Mouse (Mus musculus): Measurements from ENCODE around the gene Cacng5. TPM values are rescaled to one million over a fixed set of nuclear protein-coding genes. Genes with fewer than 3 reads are reported as not detected.

The Cacng5 gene
- polyA plus RNA-seq, 1 experiment from 2014 or later: 7.6 TPM

DNA sequence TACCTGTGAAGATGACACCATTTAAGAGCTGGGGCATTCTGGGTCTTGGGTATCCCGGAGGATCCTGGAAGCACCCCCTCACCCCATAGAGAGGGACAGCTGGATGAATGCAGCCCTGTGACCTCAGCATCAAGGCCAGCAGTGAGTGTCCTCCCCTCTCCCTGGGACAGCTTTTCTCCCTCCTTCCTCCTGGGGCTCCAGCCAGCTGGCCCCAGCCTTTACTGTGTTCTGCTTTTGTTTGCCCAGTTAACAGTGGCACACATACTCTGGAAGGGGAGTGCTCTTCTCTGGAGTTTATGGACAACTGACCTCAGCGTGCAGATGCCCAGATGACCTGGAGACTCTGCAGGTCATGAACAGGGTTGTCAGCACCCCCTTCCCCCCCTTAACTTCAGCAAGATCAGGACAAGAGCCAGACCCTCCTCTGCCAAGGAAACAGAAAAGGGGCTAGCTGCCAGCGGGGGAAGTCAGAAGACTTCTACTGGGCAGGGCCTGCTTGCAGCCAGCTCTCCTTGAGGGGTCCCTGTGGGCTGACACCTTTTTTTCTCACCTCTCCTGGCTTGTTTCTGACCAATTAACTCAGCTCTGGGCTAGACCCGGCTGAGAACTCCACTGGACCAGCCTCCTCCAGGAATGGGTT lies 10.8 kb downstream of the Cacng5 start:
- H3K36me3 ChIP-seq (ENCODE audit: control insufficient read depth, insufficient read depth, low read length): no peaks in the 10 kb centered on the region
- no peaks in the 10 kb centered on the region for H3K27me3 ChIP-seq (ENCODE audit: control insufficient read depth, insufficient read depth, low read length)
- no peak for DNase-seq
- 0 out of 2 replicates have a peak, but pooled peaks cover under 1% of the 10 kb centered on the region for H3K9me3 ChIP-seq (ENCODE audit: control insufficient read depth, low read length)
- 58% methylated on average over 4 of the region's 4 CpGs for WGBS
- no peak for ATAC-seq (ENCODE audit: low FRiP score, low TSS enrichment)
- no peak overlapping the region for H3K4me2 ChIP-seq (ENCODE audit: low read length)
- H3K4me1 ChIP-seq (ENCODE audit: control insufficient read depth, insufficient read depth, low read length): peaks cover 8% of the 10 kb centered on the region; the same call in 1 of the 2 replicates
- H3K27ac ChIP-seq (replicated peaks; ENCODE audit: low read depth, low read length): no peak overlapping the region
- no peak overlapping the region for H3K4me3 ChIP-seq (replicated peaks; ENCODE audit: low read depth, low read length)
- no peak overlapping the region for H3K9ac ChIP-seq (replicated peaks; ENCODE audit: low read length)

DNA sequence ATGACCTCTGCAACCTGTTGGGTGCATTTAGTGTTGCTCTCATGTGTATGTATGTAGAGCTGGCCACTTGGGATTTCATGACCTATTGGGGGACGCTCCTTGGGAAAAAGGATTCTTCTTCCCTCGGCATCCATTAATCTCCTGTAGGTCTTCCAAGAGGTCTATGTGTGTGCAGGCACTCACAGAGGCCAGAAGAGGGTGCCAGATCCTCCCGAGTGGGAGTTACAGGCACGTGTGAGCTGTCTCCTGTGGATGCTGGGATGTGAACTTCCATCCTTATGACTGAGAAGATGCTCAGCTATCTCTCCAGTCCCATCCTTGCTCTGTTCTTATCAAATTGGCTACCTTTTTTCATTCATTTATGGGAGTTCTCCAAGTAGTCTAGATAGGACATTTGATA lies 14.4 kb downstream of the Cacng5 start:
- H3K27me3 ChIP-seq (ENCODE audit: control insufficient read depth, insufficient read depth, low read length): no peaks in the 10 kb centered on the region
- peaks cover 5% of the 10 kb centered on the region; the same call in 1 of the 2 replicates for H3K4me1 ChIP-seq (ENCODE audit: control insufficient read depth, insufficient read depth, low read length)
- peak; percentile 36 for DNase-seq
- no peak overlapping the region for H3K4me3 ChIP-seq (replicated peaks; ENCODE audit: low read depth, low read length)
- no peaks in the 10 kb centered on the region for H3K36me3 ChIP-seq (ENCODE audit: control insufficient read depth, insufficient read depth, low read length)
- 35% methylated on average over 4 of the region's 4 CpGs for WGBS
- no peak overlapping the region for H3K4me2 ChIP-seq (ENCODE audit: low read length)
- no peak overlapping the region for H3K9ac ChIP-seq (replicated peaks; ENCODE audit: low read length)
- H3K9me3 ChIP-seq (ENCODE audit: control insufficient read depth, low read length): no peaks in the 10 kb centered on the region
- no peak overlapping the region for H3K27ac ChIP-seq (replicated peaks; ENCODE audit: low read depth, low read length)
- ATAC-seq (ENCODE audit: low FRiP score, low TSS enrichment): no peak

DNA sequence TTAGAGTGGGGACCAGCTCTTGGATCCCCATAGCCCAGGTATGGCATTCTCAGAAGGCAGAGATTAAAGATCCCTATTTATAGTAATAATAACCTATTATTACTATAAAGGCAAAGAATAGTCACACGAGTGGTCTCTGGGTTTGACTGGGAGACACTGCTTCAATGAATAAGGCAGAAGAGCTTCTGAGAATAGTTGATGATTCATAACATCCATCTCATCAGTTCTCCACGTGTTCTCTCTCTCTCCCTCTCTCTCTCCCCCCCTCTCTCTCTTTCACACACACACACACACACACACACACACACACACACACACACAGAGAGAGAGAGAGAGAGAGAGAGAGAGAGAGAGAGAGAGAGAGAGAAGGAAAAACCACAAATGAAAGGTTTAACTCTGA lies 16.2 kb downstream of the Cacng5 start:
- no peaks in the 10 kb centered on the region for H3K27me3 ChIP-seq (ENCODE audit: control insufficient read depth, insufficient read depth, low read length)
- no peak overlapping the region for H3K4me2 ChIP-seq (ENCODE audit: low read length)
- 64% methylated on average over 2 of the region's 2 CpGs for WGBS
- no peak for ATAC-seq (ENCODE audit: low FRiP score, low TSS enrichment)
- no peak for DNase-seq
- H3K36me3 ChIP-seq (ENCODE audit: control insufficient read depth, insufficient read depth, low read length): no peaks in the 10 kb centered on the region
- H3K27ac ChIP-seq (replicated peaks; ENCODE audit: low read depth, low read length): no peak overlapping the region
- no peaks in the 10 kb centered on the region for H3K9me3 ChIP-seq (ENCODE audit: control insufficient read depth, low read length)
- no peak overlapping the region for H3K9ac ChIP-seq (replicated peaks; ENCODE audit: low read length)
- H3K4me3 ChIP-seq (replicated peaks; ENCODE audit: low read depth, low read length): no peak overlapping the region
- no peaks in the 10 kb centered on the region for H3K4me1 ChIP-seq (ENCODE audit: control insufficient read depth, insufficient read depth, low read length)

DNA sequence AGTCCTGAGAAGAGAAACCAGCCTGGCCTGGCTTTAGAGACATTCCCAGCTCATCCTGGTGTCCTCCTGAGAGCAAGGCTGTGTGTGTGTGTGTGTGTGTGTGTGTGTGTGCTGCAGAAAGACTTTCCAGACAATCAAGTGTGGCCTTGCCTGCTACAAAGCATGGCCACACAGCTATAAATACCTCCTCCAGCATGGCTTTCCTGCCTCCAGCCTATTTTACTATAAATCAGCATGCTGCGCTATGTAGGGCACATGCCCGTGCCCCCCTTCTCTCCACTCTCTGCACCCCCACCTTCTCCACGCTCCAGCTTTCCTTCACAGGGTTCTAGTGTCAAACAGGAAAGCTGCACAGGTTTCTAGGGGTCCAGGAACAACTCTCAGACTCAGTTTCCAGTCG lies 19.2 kb downstream of the Cacng5 start:
- no peak overlapping the region for H3K4me2 ChIP-seq (ENCODE audit: low read length)
- no peaks in the 10 kb centered on the region for H3K4me1 ChIP-seq (ENCODE audit: control insufficient read depth, insufficient read depth, low read length)
- H3K27me3 ChIP-seq (ENCODE audit: control insufficient read depth, insufficient read depth, low read length): no peaks in the 10 kb centered on the region
- no peak overlapping the region for H3K27ac ChIP-seq (replicated peaks; ENCODE audit: low read depth, low read length)
- ATAC-seq (ENCODE audit: low FRiP score, low TSS enrichment) (no peak), DNase-seq (no peak)
- 81% methylated on average over 4 of the region's 4 CpGs for WGBS
- no peak overlapping the region for H3K4me3 ChIP-seq (replicated peaks; ENCODE audit: low read depth, low read length)
- no peaks in the 10 kb centered on the region for H3K36me3 ChIP-seq (ENCODE audit: control insufficient read depth, insufficient read depth, low read length)
- H3K9me3 ChIP-seq (ENCODE audit: control insufficient read depth, low read length): no peaks in the 10 kb centered on the region
- no peak overlapping the region for H3K9ac ChIP-seq (replicated peaks; ENCODE audit: low read length)

DNA sequence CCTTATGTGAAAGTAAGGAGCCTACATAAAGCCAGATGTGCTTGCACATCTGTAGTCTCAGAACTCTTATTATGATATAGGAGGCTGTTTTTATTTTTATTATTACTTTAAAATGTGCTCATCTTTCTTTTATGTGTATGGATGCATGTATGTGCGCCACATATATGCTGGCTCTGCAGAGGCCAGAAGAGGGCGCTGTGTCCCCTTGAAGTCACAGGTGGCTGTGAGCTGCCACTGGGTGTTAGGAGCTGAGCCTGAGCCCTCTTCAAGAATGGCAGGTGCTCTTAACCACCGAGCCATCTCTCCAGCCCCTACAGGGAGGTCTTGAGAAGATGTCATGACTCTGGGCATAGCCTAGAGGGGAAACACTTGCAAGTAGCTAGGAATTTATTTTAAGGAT lies 23.5 kb downstream of the Cacng5 start:
- Histone ChIP-seq H3K4me1 (ENCODE audit: control insufficient read depth, insufficient read depth, low read length) (no peaks in the 10 kb centered on the region), H3K27me3 (ENCODE audit: control insufficient read depth, insufficient read depth, low read length) (no peaks in the 10 kb centered on the region), H3K36me3 (ENCODE audit: control insufficient read depth, insufficient read depth, low read length) (no peaks in the 10 kb centered on the region), H3K4me3 (replicated peaks; ENCODE audit: low read depth, low read length) (no peak overlapping the region), H3K27ac (replicated peaks; ENCODE audit: low read depth, low read length) (no peak overlapping the region), H3K4me2 (ENCODE audit: low read length) (no peak overlapping the region), H3K9me3 (ENCODE audit: control insufficient read depth, low read length) (no peaks in the 10 kb centered on the region), H3K9ac (replicated peaks; ENCODE audit: low read length) (no peak overlapping the region)
- DNase-seq: no peak
- no peak for ATAC-seq (ENCODE audit: low FRiP score, low TSS enrichment)
- WGBS: 88% methylated on average over 3 of the region's 3 CpGs

DNA sequence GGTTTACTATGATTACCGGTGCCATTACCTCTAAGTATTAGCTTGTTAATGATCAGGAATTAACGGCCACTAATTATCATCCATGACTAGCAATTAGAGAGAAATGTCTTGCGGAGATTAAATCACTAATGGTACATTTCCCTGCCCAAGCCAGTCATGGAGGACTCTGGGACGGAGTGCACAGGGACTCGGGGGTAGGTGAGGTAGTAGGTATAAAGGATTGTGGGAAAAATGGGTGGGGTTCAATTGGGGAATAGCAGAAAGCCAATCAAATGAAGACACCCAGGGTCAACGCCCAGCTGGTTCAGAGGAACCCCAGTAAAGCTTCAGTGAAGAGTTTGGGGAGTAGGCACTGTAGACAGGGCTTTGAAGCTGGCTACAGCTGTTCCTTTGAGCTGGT lies 27.5 kb downstream of the Cacng5 start:
- Histone ChIP-seq H3K4me1 (ENCODE audit: control insufficient read depth, insufficient read depth, low read length) (no peaks in the 10 kb centered on the region), H3K4me3 (replicated peaks; ENCODE audit: low read depth, low read length) (no peak overlapping the region), H3K27me3 (ENCODE audit: control insufficient read depth, insufficient read depth, low read length) (no peaks in the 10 kb centered on the region), H3K36me3 (ENCODE audit: control insufficient read depth, insufficient read depth, low read length) (no peaks in the 10 kb centered on the region), H3K9ac (replicated peaks; ENCODE audit: low read length) (no peak overlapping the region), H3K4me2 (ENCODE audit: low read length) (no peak overlapping the region), H3K27ac (replicated peaks; ENCODE audit: low read depth, low read length) (no peak overlapping the region), H3K9me3 (ENCODE audit: control insufficient read depth, low read length) (no peaks in the 10 kb centered on the region)
- DNase-seq: no peak
- 86% methylated on average over 6 of the region's 6 CpGs for WGBS
- ATAC-seq (ENCODE audit: low FRiP score, low TSS enrichment): no peak

DNA sequence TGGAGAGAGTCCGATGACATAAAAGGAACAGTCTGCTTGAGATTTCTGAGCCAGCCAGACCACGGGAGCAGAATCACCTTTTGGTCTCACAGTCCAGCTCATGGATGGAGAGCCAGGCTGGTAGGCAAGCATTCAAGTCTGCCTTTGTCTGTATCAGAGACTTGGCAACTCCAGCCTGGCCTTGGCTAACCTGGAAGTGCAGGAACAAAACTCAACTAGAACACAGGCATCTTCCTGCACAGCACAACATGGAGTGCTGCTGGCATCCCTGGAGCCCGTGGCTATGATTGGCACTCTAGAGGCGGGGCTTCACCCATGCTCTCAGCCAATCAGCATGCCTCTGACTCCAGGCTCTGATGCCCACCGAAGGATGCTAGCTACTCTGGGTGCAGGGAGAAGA lies 38.0 kb downstream of the Cacng5 start:
- H3K9me3 ChIP-seq (ENCODE audit: control insufficient read depth, low read length): no peaks in the 10 kb centered on the region
- peak; percentile 49 for DNase-seq
- no peak overlapping the region for H3K4me3 ChIP-seq (replicated peaks; ENCODE audit: low read depth, low read length)
- WGBS: 76% methylated on average over 5 of the region's 5 CpGs
- H3K9ac ChIP-seq (replicated peaks; ENCODE audit: low read length): no peak overlapping the region
- H3K27ac ChIP-seq (replicated peaks; ENCODE audit: low read depth, low read length): no peak overlapping the region
- H3K4me2 ChIP-seq (ENCODE audit: low read length): no peak overlapping the region
- H3K27me3 ChIP-seq (ENCODE audit: control insufficient read depth, insufficient read depth, low read length): no peaks in the 10 kb centered on the region
- no peaks in the 10 kb centered on the region for H3K36me3 ChIP-seq (ENCODE audit: control insufficient read depth, insufficient read depth, low read length)
- no peak for ATAC-seq (ENCODE audit: low FRiP score, low TSS enrichment)
- no peaks in the 10 kb centered on the region for H3K4me1 ChIP-seq (ENCODE audit: control insufficient read depth, insufficient read depth, low read length)

DNA sequence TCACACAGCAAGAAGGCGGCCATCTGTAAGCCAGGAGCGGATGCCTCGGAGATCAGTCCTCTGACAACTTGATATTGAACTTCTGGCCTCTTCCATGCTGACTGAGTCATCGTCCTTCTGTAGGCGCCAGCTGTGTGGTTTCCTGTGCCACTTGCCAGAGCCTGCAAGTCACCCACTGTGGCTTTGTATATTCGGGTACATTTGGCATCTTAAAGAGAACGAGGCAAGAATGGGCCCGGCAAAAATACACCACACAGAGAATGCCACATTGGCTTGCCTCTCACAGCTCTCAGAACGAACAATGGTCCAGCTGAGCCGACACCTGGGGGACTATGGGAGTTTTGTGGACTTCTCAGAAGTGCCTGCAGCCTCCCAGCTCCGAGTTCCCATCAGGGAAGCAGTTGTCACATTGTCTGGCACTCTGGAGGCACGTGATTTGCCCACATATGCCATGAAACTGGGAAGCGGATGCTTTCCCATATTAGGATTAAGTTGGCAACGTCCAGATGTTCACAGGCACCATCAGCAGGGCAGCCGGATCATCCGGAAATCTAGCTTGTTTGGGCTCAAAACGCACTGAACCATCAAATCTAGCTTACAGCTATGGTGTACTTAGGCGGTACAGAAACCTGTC lies 38.9 kb downstream of the Cacng5 start:
- ATAC-seq (ENCODE audit: low FRiP score, low TSS enrichment): no peak
- 81% methylated on average over 18 of the region's 18 CpGs for WGBS
- H3K4me1 ChIP-seq (ENCODE audit: control insufficient read depth, insufficient read depth, low read length): no peaks in the 10 kb centered on the region

DNA sequence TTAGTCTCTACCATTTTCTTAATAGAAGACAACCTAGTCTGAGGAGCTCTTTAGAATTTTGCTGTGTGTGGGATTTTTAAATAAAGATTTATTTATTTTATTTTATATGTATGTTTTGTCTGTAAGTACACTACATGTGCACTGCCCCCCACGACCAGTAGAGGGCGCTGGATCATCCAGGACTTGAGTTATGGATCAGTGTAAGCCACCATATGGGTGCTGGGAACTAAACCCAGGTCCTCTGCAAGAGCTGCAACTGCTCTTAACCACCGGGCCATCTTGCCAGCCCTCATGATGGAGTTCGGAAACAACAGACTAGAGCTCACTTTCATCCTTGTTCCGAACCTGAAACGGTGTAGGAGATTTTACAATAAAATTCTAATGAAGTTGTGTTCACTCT lies 42.1 kb downstream of the Cacng5 start:
- 65% methylated on average over 6 of the region's 6 CpGs for WGBS
- Histone ChIP-seq H3K27ac (replicated peaks; ENCODE audit: low read depth, low read length) (no peak overlapping the region), H3K9me3 (ENCODE audit: control insufficient read depth, low read length) (no peaks in the 10 kb centered on the region)

More for the DNA sequence above, 38.9 kb downstream of the Cacng5 start:
- Histone ChIP-seq H3K27me3 (ENCODE audit: control insufficient read depth, insufficient read depth, low read length) (no peaks in the 10 kb centered on the region), H3K36me3 (ENCODE audit: control insufficient read depth, insufficient read depth, low read length) (no peaks in the 10 kb centered on the region), H3K9ac (replicated peaks; ENCODE audit: low read length) (no peak overlapping the region), H3K27ac (replicated peaks; ENCODE audit: low read depth, low read length) (no peak overlapping the region), H3K4me3 (replicated peaks; ENCODE audit: low read depth, low read length) (no peak overlapping the region), H3K9me3 (ENCODE audit: control insufficient read depth, low read length) (no peaks in the 10 kb centered on the region), H3K4me2 (ENCODE audit: low read length) (no peak overlapping the region)
- DNase-seq: no peak

More for the DNA sequence above, 42.1 kb downstream of the Cacng5 start:
- no peak for ATAC-seq (ENCODE audit: low FRiP score, low TSS enrichment)
- no peaks in the 10 kb centered on the region for H3K4me1 ChIP-seq (ENCODE audit: control insufficient read depth, insufficient read depth, low read length)
- no peak overlapping the region for H3K4me3 ChIP-seq (replicated peaks; ENCODE audit: low read depth, low read length)
- H3K9ac ChIP-seq (replicated peaks; ENCODE audit: low read length): no peak overlapping the region
- no peaks in the 10 kb centered on the region for H3K27me3 ChIP-seq (ENCODE audit: control insufficient read depth, insufficient read depth, low read length)
- DNase-seq: no peak
- H3K4me2 ChIP-seq (ENCODE audit: low read length): no peak overlapping the region
- H3K36me3 ChIP-seq (ENCODE audit: control insufficient read depth, insufficient read depth, low read length): no peaks in the 10 kb centered on the region

All from midbrain, embryonic 14.5 days (tissue).